Mouse (Mus musculus) cerebellum, adult 2 months (tissue): Measurements from ENCODE around the gene Cab39l.

ENCODE experiments used
- CTCF ChIP-seq: fragments of 200-500 bp; IDR thresholded peaks from 2 replicates; pipeline ENCODE4 v1.5.1; 2011; ENCODE audit warnings: low read depth, mild to moderate bottlenecking, control low read depth, low read length, moderate library complexity, borderline replicate concordance; ENCODE audit not compliant: insufficient read depth
- POLR2A ChIP-seq: fragments of 200-500 bp; IDR thresholded peaks from 2 replicates; pipeline ENCODE4 v1.6.1; 2011; ENCODE audit warnings: low read length, control low read depth, borderline replicate concordance; ENCODE audit not compliant: insufficient read depth

DNA sequence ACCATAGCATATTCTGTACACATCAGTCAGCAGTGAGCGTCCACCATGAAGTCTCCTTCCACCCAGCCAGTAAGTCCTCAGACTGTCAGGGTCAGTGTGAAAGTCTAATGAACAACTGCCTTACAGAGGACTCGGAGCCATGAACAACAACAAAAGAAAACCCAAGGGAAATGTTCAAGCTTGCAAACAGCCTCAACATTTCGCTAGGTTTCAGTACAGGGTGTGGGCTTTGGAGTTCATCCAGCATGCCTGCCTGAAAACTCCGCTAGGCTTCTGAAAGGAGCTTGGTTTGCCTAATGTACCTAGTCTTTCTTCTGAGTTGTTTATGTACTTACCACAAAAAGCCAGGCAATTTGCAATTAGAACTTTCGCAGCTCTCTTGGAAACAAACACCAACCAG is 103.2 kb downstream of the Cab39l start:
- TF ChIP-seq CTCF (no peak), POLR2A (no peak)
